Mouse (Mus musculus) thymus, adult 2 months (tissue): ENCODE results near the gene Plekha8.

Experiments
- CTCF ChIP-seq: fragments of 200-500 bp; IDR thresholded peaks from 2 replicates; pipeline ENCODE4 v1.5.1; 2012; ENCODE audit warnings: mild to moderate bottlenecking, control low read depth, low read length, moderate library complexity, borderline replicate concordance; ENCODE audit not compliant: control insufficient read depth, poor library complexity, insufficient read depth; ENCODE audit errors: extremely low read depth
- POLR2A ChIP-seq: fragments of 200-500 bp; IDR thresholded peaks from 2 replicates; pipeline ENCODE4 v1.6.1; 2012; ENCODE audit warnings: mild to moderate bottlenecking, low read length, control low read depth, moderate library complexity; ENCODE audit not compliant: control insufficient read depth, poor library complexity, insufficient read depth; ENCODE audit errors: extremely low read depth

GRCm38 (mm10) chr6:54588212-54588611, 6.7 kb upstream of the Plekha8 start:
- no peak for TF ChIP-seq POLR2A
- TF ChIP-seq CTCF, result no peak
